Comparison of ENCODE assay signal across 8 mouse cellular contexts in genomic region chr4:116807197-116808129, GRCm38 (mm10). TPM values are rescaled to one million over a fixed set of nuclear protein-coding genes. Genes with fewer than 3 reads are reported as not detected.
DNase-seq lines count a peak whose midpoint lies in the region; ATAC-seq and TF ChIP-seq lines count a peak whose summit lies in the region.

Toe1 (minus strand) TSS chr4:116807640.
Mutyh (plus strand) TSS chr4:116807723.

- ATAC-seq in kidney, embryonic 15.5 days (replicated peaks; ENCODE audit: low FRiP score), result peak; percentile 99
- ATAC-seq in monocyte, adult 5-6 weeks (replicated peaks; ENCODE audit: insufficient number of reproducible peaks, low FRiP score, low TSS enrichment, poor library complexity, severe bottlenecking), result peak; percentile 96

- peak within 1 kb of the TSS; percentile 98 for H3K4me3 ChIP-seq in bone marrow macrophage, adult 2 months (ENCODE audit: insufficient read depth, low read length)
- peak within 1 kb of the TSS; percentile 91 for H3K4me3 ChIP-seq in embryonic fibroblast, embryonic 13.5 days (ENCODE audit: insufficient read depth, low read length)
- peak within 1 kb of the TSS; percentile 90 for H3K4me3 ChIP-seq in heart, embryonic 10.5 days
- H3K4me3 ChIP-seq in kidney, embryonic 15.5 days (replicated peaks), result peak within 1 kb of the TSS; percentile 77

- peaks cover 6% of the 10 kb centered on the region for H3K4me1 ChIP-seq in bone marrow macrophage, adult 2 months (ENCODE audit: control insufficient read depth, insufficient read depth, low read length)
- H3K4me1 ChIP-seq in embryonic fibroblast, embryonic 13.5 days (ENCODE audit: control insufficient read depth, insufficient read depth, low read length), result peaks cover 4% of the 10 kb centered on the region; the same call in 1 of the 2 replicates
- H3K4me1 ChIP-seq in heart, embryonic 10.5 days, result peaks cover 9% of the 10 kb centered on the region
- H3K4me1 ChIP-seq in kidney, embryonic 15.5 days, result peaks cover 12% of the 10 kb centered on the region

- H3K36me3 ChIP-seq in heart, embryonic 10.5 days, result peaks cover 35% of the 10 kb centered on the region
- peaks cover 36% of the 10 kb centered on the region for H3K36me3 ChIP-seq in kidney, embryonic 15.5 days

- DNase-seq in A20 (ENCODE audit: low read depth, low spot score) (peak; percentile 99), liver (peak; percentile 98)
- peak; percentile 100 for DNase-seq in heart, embryonic 10.5 days (ENCODE audit: low spot score)
- peak; percentile 92 to 95 for DNase-seq in spleen, postnatal 4 days (ENCODE audit: low spot score in 2 of 2)

- under 1% methylated on average over 58 of the region's 58 CpGs for WGBS in heart, embryonic 10.5 days
- under 1% methylated on average over 58 of the region's 58 CpGs for WGBS in kidney, embryonic 15.5 days

- no peak for TF ChIP-seq CTCF in bone marrow macrophage, adult 2 months (IDR thresholded peaks at IDR 0.05; ENCODE audit: low read depth, low read length)
- TF ChIP-seq CTCF in embryonic fibroblast, embryonic 13.5 days (IDR thresholded peaks at IDR 0.05; ENCODE audit: borderline replicate concordance, insufficient read depth, low read length), result no peak

- H3K4me2 ChIP-seq in kidney, embryonic 15.5 days, result peak within 1 kb of the TSS; percentile 66

- H3K27me3 ChIP-seq in heart, embryonic 10.5 days (ENCODE audit: insufficient read depth, poor library complexity, severe bottlenecking), result no peaks in the 10 kb centered on the region
- no peaks in the 10 kb centered on the region for H3K27me3 ChIP-seq in kidney, embryonic 15.5 days

- H3K27ac ChIP-seq in bone marrow macrophage, adult 2 months (ENCODE audit: insufficient read depth, low read depth, low read length), result peak within 1 kb of the TSS; percentile 77
- peak within 1 kb of the TSS; percentile 55 for H3K27ac ChIP-seq in embryonic fibroblast, embryonic 13.5 days (ENCODE audit: insufficient read depth, low read length)
- H3K27ac ChIP-seq in heart, embryonic 10.5 days, result peak within 1 kb of the TSS; percentile 98
- peak within 1 kb of the TSS; percentile 93 for H3K27ac ChIP-seq in kidney, embryonic 15.5 days

- TF ChIP-seq POLR2A in bone marrow macrophage, adult 2 months (IDR thresholded peaks at IDR 0.05; ENCODE audit: borderline replicate concordance, low read depth, low read length), result 0 out of 2 replicates have a peak, but pooled peaks have one; percentile 12
- TF ChIP-seq POLR2A in embryonic fibroblast, embryonic 13.5 days (IDR thresholded peaks at IDR 0.05; ENCODE audit: low read depth, low read length), result peak; percentile 90

- H3K9me3 ChIP-seq in heart, embryonic 10.5 days, result no peaks in the 10 kb centered on the region
- H3K9me3 ChIP-seq in kidney, embryonic 15.5 days (replicated peaks), result no peaks in the 10 kb centered on the region

- H3K9ac ChIP-seq in kidney, embryonic 15.5 days, result peak within 1 kb of the TSS; percentile 65

RNA-seq across cellular contexts. Expression of gene Toe1, which starts in this region (rescaled TPM):
- 15.7 and 20.6 TPM in 2 replicates for polyA plus RNA-seq in bone marrow macrophage, adult 2 months (2012; ENCODE audit: insufficient read depth, insufficient read length, missing spikeins)
- 18.4 and 18.6 TPM in 2 replicates for polyA plus RNA-seq in embryonic fibroblast, embryonic 13.5 days (2011; ENCODE audit: insufficient read length, low read depth, missing spikeins)
- 24.5 and 29.4 TPM in 2 replicates for polyA plus RNA-seq in heart, embryonic 10.5 days (2016; fragmentation: Nextera tagmentation; extraction: Ambion mirVana)
- polyA plus RNA-seq in kidney, embryonic 15.5 days (2015; fragmentation: Nextera tagmentation; extraction: Ambion mirVana), result 38.1 and 39.8 TPM in 2 replicates
- 32.9 to 53.5 TPM (median 37.8 TPM) in 3 replicates for total RNA-seq in monocyte, adult 5-6 weeks (2017)

RNA-seq across cellular contexts. Expression of gene Mutyh, which starts in this region (rescaled TPM):
- 2.0 and 4.9 TPM in 2 replicates for polyA plus RNA-seq in bone marrow macrophage, adult 2 months (2012; ENCODE audit: insufficient read depth, insufficient read length, missing spikeins)
- 4.7 and 9.2 TPM in 2 replicates for polyA plus RNA-seq in embryonic fibroblast, embryonic 13.5 days (2011; ENCODE audit: insufficient read length, low read depth, missing spikeins)
- 13.9 and 19.4 TPM in 2 replicates for polyA plus RNA-seq in heart, embryonic 10.5 days (2016; fragmentation: Nextera tagmentation; extraction: Ambion mirVana)
- polyA plus RNA-seq in kidney, embryonic 15.5 days (2015; fragmentation: Nextera tagmentation; extraction: Ambion mirVana), result 18.9 and 19.1 TPM in 2 replicates
- 3.2 to 8.0 TPM (median 4.5 TPM) in 3 replicates for total RNA-seq in monocyte, adult 5-6 weeks (2017)

Comparison
In these comparisons a context has a peak if more than half of its experiments do, and no peak if none do; other contexts are left out.
1. Peak in every context shown above with its lines: DNase-seq, ATAC-seq, H3K4me3 ChIP-seq and H3K27ac ChIP-seq.